Mouse (Mus musculus): ENCODE data around the gene Nxn. TPM values are rescaled to one million over a fixed set of nuclear protein-coding genes. Genes with fewer than 3 reads are reported as not detected.

The Nxn gene
- polyA plus RNA-seq, 1 experiment from 2014 or later = 14.9 TPM

GRCm38 (mm10) chr11:76349833-76350232 lies 49.1 kb downstream of the Nxn start:
- 71% methylated on average over 5 of the region's 5 CpGs for WGBS
- Histone ChIP-seq H3K9me3 (ENCODE audit: control insufficient read depth) (no peaks in the 10 kb centered on the region), H3K27me3 (replicated peaks; ENCODE audit: control insufficient read depth, insufficient read depth, low read length) (no peaks in the 10 kb centered on the region), H3K27ac (ENCODE audit: low read depth, low read length) (no peak overlapping the region), H3K4me2 (replicated peaks; ENCODE audit: low read depth) (no peak overlapping the region), H3K9ac (ENCODE audit: low read depth, low read length) (no peak overlapping the region), H3K36me3 (ENCODE audit: control insufficient read depth, insufficient read depth) (no peaks in the 10 kb centered on the region), H3K4me1 (replicated peaks; ENCODE audit: control insufficient read depth, insufficient read depth, low read length) (no peaks in the 10 kb centered on the region), H3K4me3 (ENCODE audit: low read depth, low read length) (no peak overlapping the region)
- ATAC-seq = no peak
- TF ChIP-seq CTCF (IDR thresholded peaks at IDR 0.05; ENCODE audit: low read depth) = no peak

GRCm38 (mm10) chr11:76347589-76347988 lies 51.4 kb downstream of the Nxn start:
- Histone ChIP-seq H3K4me3 (ENCODE audit: low read depth, low read length) (no peak overlapping the region), H3K4me1 (replicated peaks; ENCODE audit: control insufficient read depth, insufficient read depth, low read length) (no peaks in the 10 kb centered on the region), H3K9me3 (ENCODE audit: control insufficient read depth) (no peaks in the 10 kb centered on the region), H3K27ac (ENCODE audit: low read depth, low read length) (no peak overlapping the region), H3K27me3 (replicated peaks; ENCODE audit: control insufficient read depth, insufficient read depth, low read length) (no peaks in the 10 kb centered on the region), H3K36me3 (ENCODE audit: control insufficient read depth, insufficient read depth) (no peaks in the 10 kb centered on the region), H3K9ac (ENCODE audit: low read depth, low read length) (no peak overlapping the region), H3K4me2 (replicated peaks; ENCODE audit: low read depth) (no peak overlapping the region)
- WGBS = 73% methylated on average over 4 of the region's 4 CpGs
- TF ChIP-seq CTCF (IDR thresholded peaks at IDR 0.05; ENCODE audit: low read depth) = no peak
- ATAC-seq = no peak

- no peak overlapping the region for H3K4me2 ChIP-seq (replicated peaks; ENCODE audit: low read depth)
- no peak for ATAC-seq
Measured at GRCm38 (mm10) chr11:76343031-76343430, 55.9 kb downstream of the Nxn start.

GRCm38 (mm10) chr11:76341884-76342645 lies 56.9 kb downstream of the Nxn start:
- no peak for ATAC-seq
- H3K27ac ChIP-seq (ENCODE audit: low read depth, low read length) = no peak overlapping the region
- no peak overlapping the region for H3K4me3 ChIP-seq (ENCODE audit: low read depth, low read length)
- no peaks in the 10 kb centered on the region for H3K36me3 ChIP-seq (ENCODE audit: control insufficient read depth, insufficient read depth)
- H3K27me3 ChIP-seq (replicated peaks; ENCODE audit: control insufficient read depth, insufficient read depth, low read length) = no peaks in the 10 kb centered on the region
- H3K9ac ChIP-seq (ENCODE audit: low read depth, low read length) = no peak overlapping the region
- WGBS = 64% methylated on average over 14 of the region's 14 CpGs
- no peak overlapping the region for H3K4me2 ChIP-seq (replicated peaks; ENCODE audit: low read depth)
- TF ChIP-seq CTCF (IDR thresholded peaks at IDR 0.05; ENCODE audit: low read depth) = no peak
- H3K4me1 ChIP-seq (replicated peaks; ENCODE audit: control insufficient read depth, insufficient read depth, low read length) = no peaks in the 10 kb centered on the region
- no peaks in the 10 kb centered on the region for H3K9me3 ChIP-seq (ENCODE audit: control insufficient read depth)

More at GRCm38 (mm10) chr11:76343031-76343430, 55.9 kb downstream of the Nxn start:
- H3K9me3 ChIP-seq (ENCODE audit: control insufficient read depth) = no peaks in the 10 kb centered on the region
- H3K4me1 ChIP-seq (replicated peaks; ENCODE audit: control insufficient read depth, insufficient read depth, low read length) = no peaks in the 10 kb centered on the region
- 62% methylated on average over 9 of the region's 9 CpGs for WGBS
- H3K9ac ChIP-seq (ENCODE audit: low read depth, low read length) = no peak overlapping the region
- no peak for TF ChIP-seq CTCF (IDR thresholded peaks at IDR 0.05; ENCODE audit: low read depth)
- H3K4me3 ChIP-seq (ENCODE audit: low read depth, low read length) = no peak overlapping the region
- no peak overlapping the region for H3K27ac ChIP-seq (ENCODE audit: low read depth, low read length)
- no peaks in the 10 kb centered on the region for H3K27me3 ChIP-seq (replicated peaks; ENCODE audit: control insufficient read depth, insufficient read depth, low read length)
- H3K36me3 ChIP-seq (ENCODE audit: control insufficient read depth, insufficient read depth) = no peaks in the 10 kb centered on the region

GRCm38 (mm10) chr11:76341163-76341562 lies 57.8 kb downstream of the Nxn start:
- no peak for TF ChIP-seq CTCF (IDR thresholded peaks at IDR 0.05; ENCODE audit: low read depth)
- ATAC-seq = no peak
- WGBS = 61% methylated on average over 14 of the region's 14 CpGs
- H3K27me3 ChIP-seq (replicated peaks; ENCODE audit: control insufficient read depth, insufficient read depth, low read length) = no peaks in the 10 kb centered on the region
- H3K9me3 ChIP-seq (ENCODE audit: control insufficient read depth) = no peaks in the 10 kb centered on the region
- no peak overlapping the region for H3K4me2 ChIP-seq (replicated peaks; ENCODE audit: low read depth)
- no peaks in the 10 kb centered on the region for H3K36me3 ChIP-seq (ENCODE audit: control insufficient read depth, insufficient read depth)
- no peaks in the 10 kb centered on the region for H3K4me1 ChIP-seq (replicated peaks; ENCODE audit: control insufficient read depth, insufficient read depth, low read length)
- no peak overlapping the region for H3K9ac ChIP-seq (ENCODE audit: low read depth, low read length)
- H3K4me3 ChIP-seq (ENCODE audit: low read depth, low read length) = no peak overlapping the region
- H3K27ac ChIP-seq (ENCODE audit: low read depth, low read length) = no peak overlapping the region

GRCm38 (mm10) chr11:76339830-76340229 lies 59.1 kb downstream of the Nxn start:
- no peak overlapping the region for H3K4me3 ChIP-seq (ENCODE audit: low read depth, low read length)
- WGBS = 58% methylated on average over 5 of the region's 5 CpGs
- TF ChIP-seq CTCF (IDR thresholded peaks at IDR 0.05; ENCODE audit: low read depth) = no peak
- no peaks in the 10 kb centered on the region for H3K36me3 ChIP-seq (ENCODE audit: control insufficient read depth, insufficient read depth)
- no peaks in the 10 kb centered on the region for H3K9me3 ChIP-seq (ENCODE audit: control insufficient read depth)
- H3K27ac ChIP-seq (ENCODE audit: low read depth, low read length) = no peak overlapping the region
- no peaks in the 10 kb centered on the region for H3K4me1 ChIP-seq (replicated peaks; ENCODE audit: control insufficient read depth, insufficient read depth, low read length)
- ATAC-seq = no peak
- no peak overlapping the region for H3K4me2 ChIP-seq (replicated peaks; ENCODE audit: low read depth)
- H3K9ac ChIP-seq (ENCODE audit: low read depth, low read length) = no peak overlapping the region
- H3K27me3 ChIP-seq (replicated peaks; ENCODE audit: control insufficient read depth, insufficient read depth, low read length) = no peaks in the 10 kb centered on the region

All from intestine, postnatal 0 days (tissue).